Mouse (Mus musculus): ENCODE data around the gene Tns1.

- TF ChIP-seq CTCF (IDR thresholded peaks at IDR 0.05; ENCODE audit: control insufficient read depth, insufficient read depth, low read length), result no peak
- TF ChIP-seq POLR2A (IDR thresholded peaks at IDR 0.05; ENCODE audit: borderline replicate concordance, control insufficient read depth, low read depth, low read length), result no peak
Measured at GRCm38 (mm10) chr1:73919909-73920308, 204.3 kb downstream of the Tns1 start.

Data from bone marrow, adult 2 months (tissue).